Mouse (Mus musculus) G1E (cell line): ENCODE results near the gene Rap1gap. TPM values are rescaled to one million over a fixed set of nuclear protein-coding genes. Genes with fewer than 3 reads are reported as not detected.

Source experiments
- ATAC-seq: 2 replicates; pipeline ENCODE4 v1.8.0; 2016; ENCODE audit warnings: mild to moderate bottlenecking; ENCODE audit not compliant: insufficient number of reproducible peaks, poor library complexity, low FRiP score, severe bottlenecking; ENCODE audit errors: extremely low read depth
- DNase-seq: peaks from one replicate; pipeline ENCODE4 v3.0.0; 2012; ENCODE audit warnings: low spot score
- H3K27me3 ChIP-seq: 2 replicates; pipeline ENCODE4 v1.6.1; 2012; ENCODE audit warnings: mild to moderate bottlenecking, low read length, inconsistent platforms; ENCODE audit not compliant: insufficient read depth
- H3K36me3 ChIP-seq: replicated peaks from 2 replicates; pipeline ENCODE3; 2012; ENCODE audit warnings: mild to moderate bottlenecking, inconsistent platforms
- H3K4me1 ChIP-seq: 2 replicates; pipeline ENCODE4 v1.6.1; 2012; ENCODE audit warnings: low read depth, low read length, inconsistent platforms, mixed read lengths; ENCODE audit not compliant: insufficient read depth
- H3K4me3 ChIP-seq: 2 replicates; pipeline ENCODE4 v1.5.1; 2012; ENCODE audit warnings: low read depth, mild to moderate bottlenecking, inconsistent platforms, low read length, moderate library complexity, mixed read lengths
- H3K9me3 ChIP-seq: replicated peaks from 2 replicates; pipeline ENCODE4 v1.6.1; 2012; ENCODE audit warnings: inconsistent platforms
- CTCF ChIP-seq: IDR thresholded peaks from 2 replicates; pipeline ENCODE4 v1.5.1; 2012; ENCODE audit warnings: low read depth, low read length, inconsistent platforms, mixed read lengths
- GATA1 ChIP-seq: IDR thresholded peaks from 2 replicates; pipeline ENCODE4 v1.6.1; 2012; ENCODE audit warnings: borderline replicate concordance, low read length, inconsistent platforms, mixed read lengths
- GATA2 ChIP-seq: IDR thresholded peaks from 2 replicates; pipeline ENCODE4 v1.6.1; 2012; ENCODE audit warnings: low read depth, low read length, inconsistent platforms, borderline replicate concordance
- POLR2AphosphoS5 ChIP-seq: IDR thresholded peaks from 2 replicates; pipeline ENCODE4 v1.6.1; 2012; ENCODE audit warnings: low read depth, low read length, inconsistent platforms; ENCODE audit not compliant: insufficient replicate concordance
- TAL1 ChIP-seq: conservative IDR thresholded peaks from 2 replicates; pipeline ENCODE4 v1.6.1; 2012; ENCODE audit warnings: low read depth, low read length, inconsistent platforms, mixed read lengths
- polyA plus RNA-seq: library from polyadenylated mRNA; stranded (reverse); fragments of >175 nt; gene quantifications from 2 replicates; pipeline ENCODE4 v1.2.3, GENCODE M21; 2012
- total RNA-seq, 2 experiments: library from RNA; stranded (forward) in 1 of 2; stranded (reverse) in 1 of 2; fragments of 200-1000 nt in 1 of 2; fragments of >200 nt in 1 of 2; fragmentation: Nextera tagmentation in 1 of 2; gene quantifications; 2 replicates each; pipeline ENCODE4 v1.2.3; 2014 to 2017

The Rap1gap gene
- total and polyA plus RNA-seq, 3 experiments = not detected

GRCm38 (mm10) chr4:137717005-137717404 lies 52.5 kb downstream of the Rap1gap start:
- ATAC-seq = no peak
- Histone ChIP-seq H3K36me3 (no peaks in the 10 kb centered on the region), H3K9me3 (no peaks in the 10 kb centered on the region), H3K4me1 (no peaks in the 10 kb centered on the region; the same call in 1 of the 2 replicates), H3K4me3 (no peak overlapping the region), H3K27me3 (peaks cover 3% of the 10 kb centered on the region; the same call in 1 of the 2 replicates)
- no peak for TF ChIP-seq TAL1
- no peak for TF ChIP-seq GATA2
- TF ChIP-seq GATA1 = no peak
- TF ChIP-seq POLR2AphosphoS5 = no peak
- TF ChIP-seq CTCF = no peak
- DNase-seq = no peak

GRCm38 (mm10) chr4:137717671-137718070 lies 53.1 kb downstream of the Rap1gap start:
- Histone ChIP-seq H3K9me3 (no peaks in the 10 kb centered on the region), H3K4me3 (no peak overlapping the region), H3K36me3 (no peaks in the 10 kb centered on the region), H3K27me3 (peaks cover 3% of the 10 kb centered on the region; the same call in 1 of the 2 replicates), H3K4me1 (no peaks in the 10 kb centered on the region; the same call in 1 of the 2 replicates)
- ATAC-seq = no peak
- no peak for TF ChIP-seq GATA1
- no peak for TF ChIP-seq POLR2AphosphoS5
- TF ChIP-seq CTCF = no peak
- no peak for TF ChIP-seq TAL1
- no peak for TF ChIP-seq GATA2
- DNase-seq = no peak

- H3K9me3 ChIP-seq = no peaks in the 10 kb centered on the region
- no peaks in the 10 kb centered on the region for H3K36me3 ChIP-seq
- H3K27me3 ChIP-seq = peaks cover 3% of the 10 kb centered on the region; the same call in 1 of the 2 replicates
- no peak overlapping the region for H3K4me3 ChIP-seq
- no peak for ATAC-seq
- TF ChIP-seq POLR2AphosphoS5 = no peak
- no peaks in the 10 kb centered on the region for H3K4me1 ChIP-seq
- DNase-seq = no peak
These were observed 55.0 kb downstream of the Rap1gap start for GRCm38 (mm10) chr4:137719378-137720077.

DNA sequence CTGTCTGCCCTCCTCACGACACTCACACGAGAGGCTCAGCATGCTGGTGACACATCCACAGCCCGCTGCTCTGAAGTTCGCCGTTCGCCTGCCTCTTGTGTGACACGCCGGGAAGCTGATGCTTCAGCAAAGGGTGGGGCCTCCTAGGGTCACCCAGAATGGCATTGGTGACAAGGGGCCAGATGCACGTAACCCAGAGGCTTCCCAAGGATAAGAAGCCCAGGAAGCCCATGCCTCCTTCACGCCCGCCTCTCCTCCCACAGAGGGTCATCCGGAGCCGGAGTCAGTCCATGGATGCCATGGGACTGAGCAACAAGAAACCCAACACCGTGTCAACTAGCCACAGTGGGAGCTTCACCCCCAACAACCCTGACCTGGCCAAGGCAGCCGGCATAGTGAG lies 57.0 kb downstream of the Rap1gap start:
- no peaks in the 10 kb centered on the region for H3K36me3 ChIP-seq
- no peak overlapping the region for H3K4me3 ChIP-seq
- no peak for DNase-seq
- H3K4me1 ChIP-seq = no peaks in the 10 kb centered on the region
- ATAC-seq = no peak
- H3K27me3 ChIP-seq = 0 out of 2 replicates have a peak, but pooled peaks cover 3% of the 10 kb centered on the region
- TF ChIP-seq CTCF (no peak), GATA1 (no peak), GATA2 (no peak), TAL1 (no peak), POLR2AphosphoS5 (no peak)
- H3K9me3 ChIP-seq = no peaks in the 10 kb centered on the region

DNA sequence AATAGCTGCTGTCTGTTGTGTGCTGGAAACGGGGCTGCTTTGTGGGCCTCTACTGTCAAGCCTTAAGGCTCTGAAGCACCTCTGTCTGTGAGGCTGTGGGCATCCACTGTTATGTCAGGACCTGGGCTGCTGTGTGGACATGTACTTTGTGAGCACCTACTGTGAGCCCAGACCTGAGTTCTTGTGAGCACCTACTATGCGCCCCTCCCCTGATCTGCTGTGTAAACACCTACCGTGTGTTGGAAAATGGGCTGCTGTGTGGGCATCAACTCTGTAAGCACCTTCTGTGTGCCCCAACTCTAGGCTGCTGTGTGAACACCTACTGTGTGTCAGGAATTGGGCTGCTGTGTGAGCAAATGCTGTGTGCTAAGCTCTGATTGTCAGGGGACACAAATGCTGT lies 57.7 kb downstream of the Rap1gap start:
- Histone ChIP-seq H3K9me3 (no peaks in the 10 kb centered on the region), H3K4me1 (no peaks in the 10 kb centered on the region), H3K4me3 (no peak overlapping the region), H3K36me3 (no peaks in the 10 kb centered on the region), H3K27me3 (0 out of 2 replicates have a peak, but pooled peaks cover 3% of the 10 kb centered on the region)
- DNase-seq (no peak), ATAC-seq (no peak)
- TF ChIP-seq GATA2 (no peak), CTCF (no peak)

- Histone ChIP-seq H3K4me3 (no peak overlapping the region), H3K9me3 (no peaks in the 10 kb centered on the region), H3K27me3 (0 out of 2 replicates have a peak, but pooled peaks cover under 1% of the 10 kb centered on the region), H3K36me3 (no peaks in the 10 kb centered on the region), H3K4me1 (no peaks in the 10 kb centered on the region)
- peak; percentile 71 for DNase-seq
- TF ChIP-seq GATA1 = no peak
- TF ChIP-seq CTCF = peak; percentile 98
- ATAC-seq = peak; percentile 28; the same call in 1 of the 2 replicates
These were observed 58.3 kb downstream of the Rap1gap start for GRCm38 (mm10) chr4:137722692-137723427.

DNA sequence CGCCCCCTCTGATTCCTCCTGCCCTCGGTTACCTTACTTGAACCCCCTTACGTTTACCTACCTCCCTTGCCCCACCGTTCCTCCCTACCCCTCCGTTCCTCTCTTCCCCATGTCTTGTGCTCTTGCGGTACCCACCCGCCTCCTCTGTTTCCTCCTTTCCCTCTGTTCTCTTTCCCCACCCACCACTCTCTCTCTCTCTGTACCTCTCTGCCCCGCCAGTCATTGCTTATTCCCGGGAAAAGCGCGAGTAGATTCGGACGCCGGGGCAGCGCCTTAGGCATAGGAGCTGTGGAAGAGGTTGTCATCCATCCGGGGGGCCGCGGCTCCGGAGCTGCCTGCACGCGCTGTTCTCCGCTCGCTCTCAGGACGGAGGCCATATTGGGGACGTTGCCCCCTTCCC lies 59.0 kb downstream of the Rap1gap start:
- DNase-seq (no peak), ATAC-seq (no peak)
- TF ChIP-seq GATA2 (no peak), POLR2AphosphoS5 (no peak), GATA1 (no peak), CTCF (no peak), TAL1 (no peak)
- Histone ChIP-seq H3K9me3 (no peaks in the 10 kb centered on the region), H3K36me3 (no peaks in the 10 kb centered on the region), H3K4me1 (no peaks in the 10 kb centered on the region; the same call in 1 of the 2 replicates), H3K27me3 (no peaks in the 10 kb centered on the region), H3K4me3 (no peak overlapping the region)
